Mouse (Mus musculus): ENCODE results near the gene H2al2a.
"Not testable (repeated sequence)": the region's sequence is repeated elsewhere in the genome, so short reads cannot be mapped to it uniquely, and the experiment has no call there.

Gene H2al2a

GRCm38 (mm10) chr2:18027448-18028139 is 30.8 kb upstream of the H2al2a start:
- DNase-seq, result peak; percentile 97

DNA sequence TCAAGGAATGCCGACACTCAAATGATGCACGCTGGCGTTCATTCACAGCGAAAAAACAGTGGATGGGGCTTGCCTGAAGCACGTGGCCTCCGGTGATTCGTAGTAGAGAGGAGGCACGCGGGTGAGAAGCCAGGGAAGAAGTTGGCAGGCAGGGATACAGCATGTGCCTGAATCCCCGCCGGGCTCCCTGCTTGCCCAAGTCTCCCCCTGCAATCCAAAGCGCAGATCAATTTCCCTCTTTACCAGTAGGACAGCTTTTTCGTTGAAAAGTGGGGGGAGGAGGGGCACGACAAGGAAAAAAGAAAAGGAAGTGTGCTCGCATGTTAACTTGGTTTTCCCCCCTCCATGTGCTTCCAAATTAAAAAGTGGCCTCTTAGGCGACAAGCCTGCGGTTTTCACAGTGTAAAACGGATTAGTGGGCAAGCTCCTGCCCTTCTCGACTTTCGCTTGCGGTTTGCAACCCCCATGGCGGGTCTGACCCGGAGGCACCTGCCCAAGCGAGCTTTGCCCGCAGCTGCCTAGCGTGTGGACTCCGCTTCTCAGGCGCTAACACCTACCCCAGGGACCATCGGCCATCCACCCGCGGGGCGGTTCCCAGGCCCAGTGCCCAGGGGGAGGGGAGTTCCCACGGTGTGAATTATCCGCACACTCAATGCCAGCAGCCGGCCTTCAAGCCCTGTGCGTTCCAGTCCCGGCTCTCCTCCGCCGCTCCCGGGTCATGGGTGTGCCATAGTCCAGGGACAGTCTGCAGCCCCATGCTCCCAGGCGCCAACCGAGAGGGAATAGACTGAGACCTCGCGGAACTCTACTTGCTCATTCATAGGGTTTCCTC is 29.6 kb upstream of the H2al2a start:
- peak; percentile 67 for DNase-seq

GRCm38 (mm10) chr2:18025781-18026115 is 29.0 kb upstream of the H2al2a start:
- no peak for DNase-seq

- no peak for DNase-seq
These were observed 28.4 kb upstream of the H2al2a start for GRCm38 (mm10) chr2:18025116-18025515.

DNA sequence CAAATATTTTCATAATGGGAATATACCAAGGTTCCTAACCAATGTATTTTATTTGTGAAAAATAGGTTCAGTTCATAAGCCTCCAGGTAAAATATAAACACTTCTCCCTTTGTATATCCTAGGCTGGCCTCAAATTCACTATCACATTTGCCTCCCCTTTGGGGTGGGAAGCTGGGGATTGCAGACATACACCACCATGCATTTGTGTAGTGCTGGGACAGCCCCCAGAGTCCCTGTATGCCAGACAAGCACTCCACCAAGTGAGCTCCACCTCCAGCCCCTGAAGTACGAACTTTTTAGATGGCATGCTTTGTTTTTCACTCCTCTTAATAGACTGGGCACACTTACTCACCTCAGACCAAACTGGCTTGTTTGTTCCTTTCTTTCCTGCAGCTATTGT is 26.1 kb upstream of the H2al2a start:
- DNase-seq, result no peak

DNA sequence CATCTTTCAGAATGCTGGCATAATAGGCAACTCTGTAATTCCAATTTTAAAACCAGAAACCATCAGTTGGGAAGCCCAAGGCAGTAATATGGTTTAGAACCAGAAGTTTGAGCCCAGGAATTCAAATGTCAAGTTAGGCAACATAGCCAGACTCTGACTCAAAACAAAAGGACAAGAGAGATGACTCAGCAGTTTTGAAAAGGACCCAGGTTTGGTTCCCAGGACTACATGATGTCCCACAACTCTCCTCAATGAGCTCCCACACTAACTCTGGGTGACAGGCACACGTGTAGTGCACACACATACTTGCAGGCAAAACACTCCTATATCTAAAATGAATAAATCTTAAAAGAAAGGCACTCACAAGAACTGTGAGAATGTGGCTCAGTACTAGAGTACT is 22.4 kb upstream of the H2al2a start:
- no peak for DNase-seq

GRCm38 (mm10) chr2:18017321-18017720 is 20.6 kb upstream of the H2al2a start:
- DNase-seq, result no peak

DNA sequence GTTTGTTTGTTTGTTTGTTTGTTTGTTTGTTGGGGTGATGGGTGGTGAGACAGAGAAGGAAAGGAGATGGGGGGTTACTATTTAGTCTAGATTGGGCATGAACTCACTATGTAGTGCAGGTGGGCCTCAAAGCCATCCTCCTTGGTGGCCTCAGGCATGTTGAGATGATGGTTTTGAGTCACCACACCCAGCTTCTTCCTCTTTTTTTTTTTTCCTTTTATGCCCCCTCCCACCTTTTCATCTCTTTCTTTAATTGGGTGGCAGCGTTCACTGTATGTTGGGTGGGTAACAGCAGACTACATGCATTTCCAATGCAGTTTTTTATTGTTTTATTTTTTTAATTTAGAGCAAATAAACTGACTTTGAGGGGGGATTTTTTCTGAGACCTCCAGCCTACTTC is 19.9 kb upstream of the H2al2a start:
- DNase-seq, result no peak

DNA sequence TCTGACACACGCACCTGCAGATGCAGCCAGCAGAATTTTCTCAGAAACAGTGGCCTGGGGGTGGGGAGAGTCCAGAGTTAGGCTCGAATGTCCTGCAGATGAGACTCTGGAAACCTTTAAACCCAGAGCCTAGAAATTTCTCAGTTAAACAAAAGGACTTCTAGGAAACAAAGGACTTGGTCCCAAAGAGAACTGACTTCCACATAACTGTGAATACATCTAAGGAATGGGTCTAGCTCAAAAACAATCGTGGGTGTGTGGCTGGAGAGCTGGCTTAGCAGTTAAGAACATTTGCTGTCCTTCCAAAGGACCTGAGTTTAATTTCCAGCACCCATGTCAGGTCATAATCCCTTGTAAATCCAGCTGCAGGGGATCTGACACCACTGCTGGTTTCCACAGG is 18.8 kb upstream of the H2al2a start:
- DNase-seq, result no peak

DNA sequence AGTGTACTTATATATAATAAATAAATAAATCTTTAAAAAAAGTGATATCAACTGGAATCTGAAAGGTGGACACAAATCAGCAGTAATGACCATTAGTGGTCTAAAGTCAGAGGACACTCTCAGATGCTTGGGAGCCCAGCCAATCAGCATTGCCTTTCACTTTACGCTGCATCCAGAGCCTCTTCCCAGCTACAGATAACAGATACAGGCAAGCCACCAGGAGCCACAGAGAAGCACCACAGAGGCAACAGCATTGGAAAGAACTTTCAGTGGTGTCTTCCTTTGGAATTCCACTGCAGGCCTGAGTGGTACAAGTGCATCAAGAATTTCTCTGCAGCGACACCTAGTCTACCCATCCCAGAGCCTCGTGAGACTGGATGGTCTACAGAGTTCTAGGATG is 16.1 kb upstream of the H2al2a start:
- DNase-seq, result no peak

- no peak for DNase-seq
These were observed 14.5 kb upstream of the H2al2a start for GRCm38 (mm10) chr2:18011226-18011625.

- no peak for DNase-seq
These were observed 8.4 kb upstream of the H2al2a start for GRCm38 (mm10) chr2:18005137-18005536.

DNA sequence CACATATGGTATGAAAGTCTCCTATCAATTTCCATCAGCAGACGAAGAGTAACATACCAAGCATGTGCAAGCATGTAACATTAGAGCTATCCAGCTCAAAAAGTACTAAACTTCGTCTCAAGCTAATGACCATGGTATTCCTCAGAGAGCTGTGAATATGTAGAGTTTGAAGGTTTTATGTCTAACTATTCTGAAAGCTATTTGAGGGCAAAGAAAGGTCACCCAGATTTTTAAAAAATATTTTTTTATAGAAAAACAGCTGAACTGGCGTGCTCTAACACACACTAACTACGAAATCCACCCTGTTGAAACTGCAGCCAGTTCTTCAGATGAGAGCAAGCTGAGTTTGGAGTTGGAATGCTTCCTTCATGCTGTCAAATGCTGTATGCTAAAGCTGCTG is 7.5 kb upstream of the H2al2a start:
- DNase-seq, result no peak

- no peak for DNase-seq
These were observed 5.5 kb upstream of the H2al2a start for GRCm38 (mm10) chr2:18002306-18002705.

DNA sequence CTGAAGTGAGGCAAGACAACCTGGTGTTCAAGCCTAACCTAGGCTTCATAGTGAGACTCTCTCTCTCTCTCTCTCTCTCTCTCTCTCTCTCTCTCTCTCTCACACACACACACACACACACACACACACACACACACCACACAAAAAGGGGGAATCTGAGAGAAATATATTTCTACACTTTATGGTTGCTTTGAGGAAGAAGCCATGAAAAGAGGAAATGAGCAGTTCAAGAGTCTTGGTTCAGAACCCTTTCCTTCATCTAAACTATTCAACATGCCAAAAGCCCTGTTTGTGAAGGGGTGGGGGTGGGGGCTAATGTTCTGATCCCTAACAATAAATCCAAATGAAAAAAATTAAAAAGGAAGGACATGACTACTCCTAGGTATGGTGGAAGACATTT is 7.2 kb downstream of the H2al2a start:
- no peak for DNase-seq

- DNase-seq, result no peak
These were observed 7.6 kb downstream of the H2al2a start for GRCm38 (mm10) chr2:17989115-17989514.

DNA sequence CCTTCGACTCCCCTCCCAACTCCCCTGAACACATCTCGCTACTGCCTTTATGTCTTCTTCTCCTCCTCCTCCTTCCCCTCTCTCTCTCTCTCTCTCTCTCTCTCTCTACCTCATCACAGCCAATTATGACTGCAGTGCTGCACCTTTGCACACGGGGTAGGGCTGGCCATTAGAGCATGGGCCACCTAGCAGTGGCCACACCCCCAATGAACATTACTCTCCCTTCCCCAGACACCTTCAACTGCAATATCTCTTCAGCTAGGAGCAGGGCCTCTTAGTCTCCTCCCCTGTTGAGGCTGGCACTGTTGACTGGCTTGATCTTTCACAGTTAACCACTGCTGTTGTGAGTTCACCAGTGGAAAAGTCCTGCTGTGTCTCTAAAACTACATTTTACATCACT is 10.1 kb downstream of the H2al2a start:
- DNase-seq, result no peak

- no peak for DNase-seq
These were observed 12.0 kb downstream of the H2al2a start for GRCm38 (mm10) chr2:17984774-17985173.

DNA sequence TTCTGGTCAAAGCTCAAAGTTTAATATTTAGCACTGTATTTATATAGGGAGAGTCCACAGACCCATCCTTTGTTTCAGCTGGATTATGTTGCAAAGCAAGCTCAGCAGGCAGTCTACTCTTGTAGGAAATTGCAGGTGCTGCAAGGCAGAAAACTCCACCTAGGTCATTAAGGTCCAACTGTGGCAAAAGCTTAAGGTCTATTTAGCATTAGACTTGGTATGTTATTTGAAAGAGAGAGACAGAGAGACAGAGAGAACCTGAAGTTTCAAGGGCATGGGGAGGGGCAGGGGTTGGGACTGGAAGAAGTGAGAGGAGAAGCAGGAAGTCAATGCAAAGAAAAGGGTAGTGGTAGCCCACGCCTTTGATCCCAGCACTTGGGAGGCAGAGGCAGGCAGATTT is 14.0 kb downstream of the H2al2a start:
- DNase-seq, result no peak

GRCm38 (mm10) chr2:17978706-17979105 is 18.1 kb downstream of the H2al2a start:
- DNase-seq, result no peak

GRCm38 (mm10) chr2:17978251-17978650 is 18.5 kb downstream of the H2al2a start:
- not testable (repeated sequence) for DNase-seq

DNA sequence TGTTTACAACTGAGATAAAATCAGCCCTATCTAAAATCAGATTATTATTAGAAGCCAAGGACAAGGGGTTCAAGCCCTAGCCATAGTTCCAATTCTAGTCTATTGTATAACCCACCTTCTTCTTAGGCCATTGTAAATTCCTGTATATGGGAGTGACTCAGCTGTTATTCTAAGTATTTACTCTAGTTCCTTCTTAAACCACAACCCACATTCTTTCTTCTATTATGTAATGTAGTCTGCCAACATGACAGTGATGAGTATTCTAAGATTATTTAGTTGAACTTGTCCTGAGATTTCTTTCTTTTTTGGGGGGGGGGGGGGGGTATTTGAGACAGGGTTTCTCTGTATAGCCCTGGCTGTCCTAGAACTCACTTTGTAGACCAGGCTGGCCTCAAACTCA is 19.1 kb downstream of the H2al2a start:
- DNase-seq, result not testable (repeated sequence)

GRCm38 (mm10) chr2:17975601-17976327 is 21.0 kb downstream of the H2al2a start:
- peak; percentile 18 for DNase-seq

GRCm38 (mm10) chr2:17973868-17974440 is 22.8 kb downstream of the H2al2a start:
- DNase-seq, result no peak
